Mouse (Mus musculus) hindbrain, embryonic 11.5 days (tissue): ENCODE results near the gene Pnp2. TPM values are rescaled to one million over a fixed set of nuclear protein-coding genes. Genes with fewer than 3 reads are reported as not detected.
"Not testable (repeated sequence)": the region's sequence is repeated elsewhere in the genome, so short reads cannot be mapped to it uniquely, and the experiment has no call there.

ENCODE experiments used
- ATAC-seq: fragments of 200-750 bp; cut with Nextera tagmentation; 2 replicates; pipeline ENCODE4 v1.8.0; 2017; ENCODE audit warnings: mild to moderate bottlenecking, moderate TSS enrichment, moderate library complexity; ENCODE audit not compliant: low FRiP score
- DNase-seq: peaks from one replicate; pipeline ENCODE4 v3.0.0-alpha.2; 2015; ENCODE audit warnings: low spot score
- H3K27ac ChIP-seq: fragments of 300-500 bp; sonication (generic); 2 replicates; pipeline ENCODE4 v1.5.1; 2014; ENCODE audit warnings: mild to moderate bottlenecking, low read depth, low read length
- H3K27me3 ChIP-seq: fragments of 300-500 bp; sonication (generic); 2 replicates; pipeline ENCODE4 v1.6.1; 2014; ENCODE audit warnings: mild to moderate bottlenecking, low read length, moderate library complexity, mixed read lengths; ENCODE audit not compliant: control insufficient read depth, insufficient read depth
- H3K36me3 ChIP-seq: fragments of 300-500 bp; sonication (generic); 2 replicates; pipeline ENCODE4 v1.6.1; 2014; ENCODE audit warnings: mild to moderate bottlenecking, low read length, moderate library complexity, mixed read lengths; ENCODE audit not compliant: control insufficient read depth, insufficient read depth
- H3K4me1 ChIP-seq: fragments of 300-500 bp; sonication (generic); replicated peaks from 2 replicates; pipeline ENCODE4 v1.6.1; 2014; ENCODE audit warnings: low read length, mixed read lengths; ENCODE audit not compliant: control insufficient read depth, insufficient read depth
- H3K4me2 ChIP-seq: fragments of 300-500 bp; sonication (generic); replicated peaks from 2 replicates; pipeline ENCODE4 v1.6.1; 2014; ENCODE audit warnings: mild to moderate bottlenecking, low read depth, low read length
- H3K4me3 ChIP-seq: fragments of 300-500 bp; sonication (generic); 2 replicates; pipeline ENCODE4 v1.5.1; 2014; ENCODE audit warnings: low read depth, low read length
- H3K9ac ChIP-seq: fragments of 300-500 bp; sonication (generic); 2 replicates; pipeline ENCODE4 v1.6.1; 2014; ENCODE audit warnings: low read depth, low read length
- H3K9me3 ChIP-seq: fragments of 300-500 bp; sonication (generic); 2 replicates; pipeline ENCODE4 v1.6.1; 2016; ENCODE audit warnings: low read length; ENCODE audit not compliant: control insufficient read depth
- WGBS: fragments of 180-500 bp; shearing (Covaris S2); extraction: QIAGEN DNeasy Blood & Tissue Kit; methylation state at CpG from one replicate; pipeline ENCODE4 v1.1.7; 2014; 5-methylcytosine and 5-hydroxymethylcytosine counted together
- polyA plus RNA-seq: library from polyadenylated mRNA; unstranded; fragments of >200 nt; fragmentation: Nextera tagmentation; extraction: Ambion mirVana; gene quantifications from 2 replicates; pipeline ENCODE4 v1.2.1, GENCODE M21; 2014

Gene Pnp2
- polyA plus RNA-seq, 1 experiment from 2014 or later: 0.52 TPM

- WGBS: under 1% methylated on average over 38 of the region's 38 CpGs
- H3K27ac ChIP-seq: peak overlapping the region; percentile 74
- peak overlapping the region; percentile 84 for H3K4me2 ChIP-seq
- H3K9ac ChIP-seq: peak overlapping the region; percentile 97
- DNase-seq: no peak
- peaks cover 6% of the 10 kb centered on the region; the same call in 1 of the 2 replicates for H3K36me3 ChIP-seq
- peak; percentile 61 for ATAC-seq
- H3K27me3 ChIP-seq: no peaks in the 10 kb centered on the region
- peak overlapping the region; percentile 97 for H3K4me3 ChIP-seq
- H3K9me3 ChIP-seq: no peaks in the 10 kb centered on the region
- no peaks in the 10 kb centered on the region; the same call in 1 of the 2 replicates for H3K4me1 ChIP-seq
These were observed 25.4 kb upstream of the Pnp2 start for GRCm38 (mm10) chr14:50930377-50930753.

- DNase-seq (peak; percentile 97), ATAC-seq (peak; percentile 99)
- WGBS: under 1% methylated on average over 55 of the region's 68 CpGs
- H3K4me1 ChIP-seq: no peaks in the 10 kb centered on the region; the same call in 1 of the 2 replicates
- H3K4me3 ChIP-seq: peak within 1 kb of the TSS; percentile 97
- H3K27ac ChIP-seq: peak within 1 kb of the TSS; percentile 82
- H3K36me3 ChIP-seq: peaks cover 6% of the 10 kb centered on the region; the same call in 1 of the 2 replicates
- no peaks in the 10 kb centered on the region for H3K9me3 ChIP-seq
- peak within 1 kb of the TSS; percentile 97 for H3K9ac ChIP-seq
- H3K4me2 ChIP-seq: peak within 1 kb of the TSS; percentile 84
- H3K27me3 ChIP-seq: no peaks in the 10 kb centered on the region
These were observed 24.9 kb upstream of the Pnp2 start, which contains the start of the genes Pip4p1 and Pnp for GRCm38 (mm10) chr14:50930754-50931492. Gene Pip4p1, minus strand, starts transcription at chr14:50930856. Gene Pnp, plus strand, starts transcription at chr14:50931082.

GRCm38 (mm10) chr14:50931493-50932020 is 24.2 kb upstream of the Pnp2 start:
- Histone ChIP-seq H3K4me2 (peak overlapping the region; percentile 57), H3K9ac (peak overlapping the region; percentile 58), H3K27ac (peak overlapping the region; percentile 82), H3K4me3 (peak overlapping the region; percentile 97), H3K9me3 (no peaks in the 10 kb centered on the region), H3K36me3 (peaks cover 2% of the 10 kb centered on the region; the same call in 1 of the 2 replicates), H3K4me1 (no peaks in the 10 kb centered on the region; the same call in 1 of the 2 replicates), H3K27me3 (no peaks in the 10 kb centered on the region)
- no peak for ATAC-seq
- DNase-seq: peak; percentile 23
- WGBS: 12% methylated on average over 12 of the region's 12 CpGs

DNA sequence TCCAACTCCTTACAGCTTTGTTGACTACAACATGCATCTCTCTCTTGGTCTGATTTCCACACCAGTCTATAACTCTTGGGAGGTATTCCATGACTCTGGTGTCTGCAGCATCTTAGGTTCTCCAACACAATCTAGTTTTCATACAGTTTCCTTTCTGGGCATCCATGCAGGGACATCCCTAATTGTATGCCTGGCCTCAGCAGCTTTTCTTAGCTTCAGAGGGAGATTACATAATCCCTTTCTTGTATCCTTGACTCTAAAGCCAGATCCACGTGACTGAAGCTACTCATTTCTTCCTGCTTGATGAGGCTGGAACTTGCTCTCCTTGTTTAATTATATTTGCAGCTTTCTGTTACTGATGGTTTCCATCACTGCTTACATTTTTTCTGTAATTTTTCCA is 19.1 kb upstream of the Pnp2 start:
- no peaks in the 10 kb centered on the region for H3K27me3 ChIP-seq
- H3K4me2 ChIP-seq: no peak overlapping the region
- H3K9ac ChIP-seq: no peak overlapping the region
- ATAC-seq (no peak), DNase-seq (no peak)
- no peak overlapping the region for H3K4me3 ChIP-seq
- H3K9me3 ChIP-seq: no peaks in the 10 kb centered on the region
- no peak overlapping the region for H3K27ac ChIP-seq
- H3K4me1 ChIP-seq: no peaks in the 10 kb centered on the region
- H3K36me3 ChIP-seq: no peaks in the 10 kb centered on the region
- 74% methylated on average over 1 of the region's 1 CpGs for WGBS

GRCm38 (mm10) chr14:50938119-50938908 is 17.5 kb upstream of the Pnp2 start:
- H3K36me3 ChIP-seq: no peaks in the 10 kb centered on the region
- 95% methylated on average over 3 of the region's 3 CpGs for WGBS
- DNase-seq (no peak), ATAC-seq (no peak)
- no peak overlapping the region for H3K27ac ChIP-seq
- H3K9me3 ChIP-seq: no peaks in the 10 kb centered on the region
- no peaks in the 10 kb centered on the region for H3K4me1 ChIP-seq
- H3K4me3 ChIP-seq: no peak overlapping the region
- H3K4me2 ChIP-seq: no peak overlapping the region
- no peak overlapping the region for H3K9ac ChIP-seq
- no peaks in the 10 kb centered on the region for H3K27me3 ChIP-seq

- Histone ChIP-seq H3K27ac (no peak overlapping the region), H3K9me3 (no peaks in the 10 kb centered on the region), H3K9ac (no peak overlapping the region), H3K4me3 (no peak overlapping the region), H3K4me1 (no peaks in the 10 kb centered on the region), H3K27me3 (no peaks in the 10 kb centered on the region), H3K4me2 (no peak overlapping the region), H3K36me3 (no peaks in the 10 kb centered on the region)
- WGBS: 43% methylated on average over 2 of the region's 2 CpGs
- ATAC-seq (no peak), DNase-seq (no peak)
These were observed 16.9 kb upstream of the Pnp2 start for GRCm38 (mm10) chr14:50938940-50939339.

DNA sequence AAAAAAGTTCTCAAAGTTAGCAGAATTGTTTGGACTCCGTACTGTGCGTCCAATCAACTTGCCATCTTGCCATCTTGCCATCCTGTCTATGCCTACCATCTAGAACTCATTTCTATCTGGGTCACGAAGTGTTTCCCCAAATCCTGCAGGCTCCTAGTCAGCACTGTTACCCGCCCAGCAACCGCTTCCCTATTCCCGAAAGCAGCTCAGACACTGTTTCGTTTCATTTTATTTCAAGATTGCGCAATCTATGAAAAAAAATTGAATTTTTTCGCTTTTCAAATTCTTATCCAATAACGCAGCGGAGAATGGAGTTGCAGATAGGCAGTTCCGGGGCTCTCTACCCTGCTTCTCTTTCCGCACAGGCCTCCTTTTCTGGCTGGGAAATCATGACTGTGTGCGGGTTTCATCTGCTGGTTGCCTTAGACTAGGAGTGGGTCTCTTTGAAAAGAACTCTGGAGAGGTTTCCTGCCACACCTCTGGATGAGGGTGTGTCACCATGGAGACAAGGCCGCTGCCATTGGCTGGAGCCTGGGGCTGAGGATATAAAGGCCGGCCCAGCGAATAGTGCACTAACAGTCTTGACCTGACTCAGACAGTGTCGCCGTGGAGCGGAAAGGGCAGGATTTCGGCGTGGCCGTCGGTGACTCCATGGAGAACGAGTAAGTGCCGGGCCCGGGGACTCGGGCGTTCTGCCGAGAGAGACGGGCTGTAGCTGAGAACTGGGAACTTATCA is 11.7 kb upstream of the Pnp2 start, which contains the start of gene Gm49342:
TSS of gene Gm49342 (plus strand) at position 586 of the 736 bp plus-strand sequence.
- Histone ChIP-seq H3K9ac (peak within 1 kb of the TSS; percentile 44), H3K27ac (peak within 1 kb of the TSS; percentile 81), H3K36me3 (no peaks in the 10 kb centered on the region), H3K4me1 (no peaks in the 10 kb centered on the region), H3K4me2 (peak within 1 kb of the TSS; percentile 54), H3K27me3 (no peaks in the 10 kb centered on the region), H3K9me3 (no peaks in the 10 kb centered on the region), H3K4me3 (peak within 1 kb of the TSS; percentile 38)
- DNase-seq: peak; percentile 92
- 20% methylated on average over 31 of the region's 31 CpGs for WGBS
- ATAC-seq: peak; percentile 99

DNA sequence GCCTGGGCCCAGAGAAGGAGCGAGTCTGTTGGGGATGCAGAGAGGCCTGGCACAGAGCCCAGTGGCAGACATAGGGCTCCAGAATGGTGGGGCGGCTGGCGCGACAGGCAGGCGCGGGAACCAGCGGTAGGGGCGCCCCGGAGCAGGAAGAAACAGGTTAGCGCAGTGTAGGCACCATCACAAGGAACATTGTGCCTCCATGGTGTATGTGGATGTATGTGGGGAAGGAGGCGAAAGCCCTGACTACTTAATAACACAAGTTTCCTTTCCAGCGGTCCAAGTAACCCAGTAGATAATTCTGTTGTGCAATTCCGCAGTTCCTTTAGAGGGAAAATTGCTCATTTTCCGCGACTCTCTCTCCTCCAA is 11.1 kb upstream of the Pnp2 start:
- Histone ChIP-seq H3K9ac (peak overlapping the region; percentile 44), H3K4me2 (peak overlapping the region; percentile 54), H3K27ac (peak overlapping the region; percentile 81), H3K4me3 (peak overlapping the region; percentile 38)
- WGBS: 0% methylated on average over 14 of the region's 15 CpGs
- DNase-seq: peak; percentile 66
- H3K9me3 ChIP-seq, H3K36me3 ChIP-seq, H3K27me3 ChIP-seq, H3K4me1 ChIP-seq: not testable (repeated sequence)
- peak; percentile 99 for ATAC-seq
